Mouse (Mus musculus) forebrain, postnatal 0 days (tissue): ENCODE results near the gene Crybg1. TPM values are rescaled to one million over a fixed set of nuclear protein-coding genes. Genes with fewer than 3 reads are reported as not detected.
A peak's percentile ranks its signal among the peaks of the same experiment; 100 is the strongest.
"Not testable (repeated sequence)": the region's sequence is repeated elsewhere in the genome, so short reads cannot be mapped to it uniquely, and the experiment has no call there.

Experiments used
- ATAC-seq: fragments of 200-750 bp; cut with Nextera tagmentation; 2 replicates; pipeline ENCODE4 v1.8.0; 2017; ENCODE audit warnings: mild to moderate bottlenecking, moderate library complexity
- DNase-seq: peaks from one replicate; pipeline ENCODE4 v3.0.0-alpha.2; 2015
- H3K27ac ChIP-seq: fragments of 300-500 bp; sonication (generic); 2 replicates; pipeline ENCODE4 v1.5.1; 2014; ENCODE audit warnings: low read depth, mild to moderate bottlenecking, antibody characterized with exemption, low read length, moderate library complexity, mixed read lengths
- H3K27me3 ChIP-seq: fragments of 300-500 bp; sonication (generic); 2 replicates; pipeline ENCODE4 v1.6.1; 2014; ENCODE audit warnings: mild to moderate bottlenecking, low read length, mixed read lengths; ENCODE audit not compliant: insufficient read depth
- H3K36me3 ChIP-seq: fragments of 300-500 bp; sonication (generic); 2 replicates; pipeline ENCODE4 v1.6.1; 2014; ENCODE audit warnings: mild to moderate bottlenecking, moderate library complexity; ENCODE audit not compliant: insufficient read depth
- H3K4me1 ChIP-seq: fragments of 300-500 bp; sonication (generic); 2 replicates; pipeline ENCODE4 v1.6.1; 2014; ENCODE audit warnings: antibody characterized with exemption; ENCODE audit not compliant: insufficient read depth
- H3K4me2 ChIP-seq: fragments of 300-500 bp; sonication (generic); 2 replicates; pipeline ENCODE4 v1.6.1; 2014; ENCODE audit warnings: low read depth, mild to moderate bottlenecking, moderate library complexity
- H3K4me3 ChIP-seq: fragments of 300-500 bp; sonication (generic); 2 replicates; pipeline ENCODE4 v1.5.1; 2014; ENCODE audit warnings: low read depth, low read length, mixed read lengths
- H3K9ac ChIP-seq: fragments of 300-500 bp; sonication (generic); 2 replicates; pipeline ENCODE4 v1.6.1; 2014; ENCODE audit warnings: mild to moderate bottlenecking
- H3K9me3 ChIP-seq: fragments of 300-500 bp; sonication (generic); 2 replicates; pipeline ENCODE4 v1.6.1; 2016; ENCODE audit warnings: low read length
- CTCF ChIP-seq: sonication (generic); IDR thresholded peaks from 2 replicates; pipeline ENCODE4 v1.5.1; 2016; ENCODE audit warnings: antibody characterized with exemption, control low read depth, low read depth
- WGBS: fragments of 180-500 bp; shearing (Covaris S2); extraction: QIAGEN DNeasy Blood & Tissue Kit; methylation state at CpG from one replicate; pipeline ENCODE4 v1.1.7; 2014; 5-methylcytosine and 5-hydroxymethylcytosine counted together
- polyA plus RNA-seq: library from polyadenylated mRNA; unstranded; fragments of >200 nt; fragmentation: Nextera tagmentation; extraction: Ambion mirVana; gene quantifications from 2 replicates; pipeline ENCODE4 v1.2.1, GENCODE M21; 2015
- total RNA-seq: library from RNA; depleted of rRNA; stranded (reverse); fragments of >200 nt; gene quantifications from 2 replicates; pipeline ENCODE4 v1.2.3, GENCODE M21; 2014

Crybg1 gene
- total and polyA plus RNA-seq, 2 experiments from 2014 or later = 0.25 to 0.90 TPM

DNA sequence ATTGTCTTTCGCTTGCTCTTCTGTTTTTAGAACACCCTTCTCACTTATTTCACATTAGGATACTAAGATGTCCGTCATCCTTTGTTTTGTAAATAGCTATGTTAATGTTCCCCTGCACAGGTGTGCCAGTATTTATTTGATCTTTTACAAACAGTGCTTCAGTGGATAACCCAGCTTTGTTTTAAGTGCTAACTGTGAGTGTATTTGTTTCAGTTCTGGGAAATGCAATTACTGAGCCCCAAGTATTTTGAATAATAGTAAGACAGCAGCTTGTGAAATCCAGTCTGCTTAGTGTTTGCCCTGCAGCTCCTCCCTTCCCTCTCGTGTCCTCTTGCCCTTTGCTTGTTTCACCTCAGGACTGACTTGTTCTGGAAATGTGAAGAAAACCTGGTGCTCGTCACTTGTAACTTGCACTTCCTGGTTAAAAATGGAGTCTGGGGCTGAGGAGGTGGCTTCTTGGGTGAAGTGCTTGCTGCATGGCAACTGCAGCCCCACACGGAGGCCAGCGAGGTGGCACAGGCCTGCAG is 209.5 kb downstream of the Crybg1 start:
- DNase-seq = no peak
- H3K4me3 ChIP-seq = no peak overlapping the region
- H3K9me3 ChIP-seq = no peaks in the 10 kb centered on the region
- H3K27ac ChIP-seq = no peak overlapping the region
- ATAC-seq = no peak
- no peaks in the 10 kb centered on the region for H3K27me3 ChIP-seq
- H3K4me2 ChIP-seq = no peak overlapping the region
- no peaks in the 10 kb centered on the region for H3K36me3 ChIP-seq
- 85% methylated on average over 6 of the region's 6 CpGs for WGBS
- H3K9ac ChIP-seq = no peak overlapping the region
- no peak for TF ChIP-seq CTCF
- H3K4me1 ChIP-seq = no peaks in the 10 kb centered on the region

DNA sequence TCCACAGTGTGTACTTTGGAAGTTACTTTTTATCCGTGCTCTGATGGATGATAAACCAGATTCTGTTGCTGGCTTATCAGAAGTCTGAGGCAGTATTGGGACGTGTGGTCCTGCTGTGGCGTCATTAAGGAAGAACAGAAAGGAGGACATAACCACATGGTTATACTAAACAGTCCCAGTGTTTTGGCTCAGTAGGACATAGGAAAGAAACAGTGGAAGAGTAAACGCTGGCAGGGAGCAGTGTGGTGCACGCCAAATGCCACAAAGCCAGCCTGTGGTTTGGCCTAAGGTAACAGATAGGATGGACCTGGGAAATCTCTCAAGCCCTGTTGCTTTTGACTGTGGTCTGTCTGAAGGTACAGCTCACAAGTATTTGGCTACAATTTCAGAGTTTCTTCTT is 220.1 kb downstream of the Crybg1 start:
- Histone ChIP-seq H3K27me3 (no peaks in the 10 kb centered on the region), H3K36me3 (peaks cover 16% of the 10 kb centered on the region; the same call in 1 of the 2 replicates), H3K9ac (no peak overlapping the region), H3K4me3 (no peak overlapping the region), H3K9me3 (no peaks in the 10 kb centered on the region), H3K4me2 (no peak overlapping the region), H3K27ac (no peak overlapping the region), H3K4me1 (no peaks in the 10 kb centered on the region)
- DNase-seq (no peak), ATAC-seq (no peak)
- no peak for TF ChIP-seq CTCF
- WGBS = 70% methylated on average over 5 of the region's 5 CpGs

DNA sequence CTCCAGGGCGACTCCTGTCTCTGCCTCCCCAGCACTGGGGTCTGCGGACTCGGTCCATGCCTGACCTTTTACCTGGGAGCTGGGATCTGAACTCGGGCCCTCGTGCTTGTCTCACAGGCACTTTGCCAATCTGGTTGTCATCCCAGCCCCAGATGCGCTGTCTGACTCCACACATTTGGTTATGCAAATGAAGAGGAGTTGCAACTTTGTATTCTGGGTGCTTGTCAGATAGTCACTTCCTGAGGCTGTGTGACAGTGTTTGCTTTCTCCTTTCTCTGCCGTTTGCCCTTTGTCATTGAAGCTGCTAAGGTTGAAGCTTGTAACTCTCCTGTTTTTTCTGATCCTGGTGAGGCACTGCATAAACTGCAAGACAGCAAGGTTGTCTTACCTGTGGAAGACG is 220.9 kb downstream of the Crybg1 start:
- WGBS = 69% methylated on average over 8 of the region's 8 CpGs
- no peak overlapping the region for H3K4me2 ChIP-seq

DNA sequence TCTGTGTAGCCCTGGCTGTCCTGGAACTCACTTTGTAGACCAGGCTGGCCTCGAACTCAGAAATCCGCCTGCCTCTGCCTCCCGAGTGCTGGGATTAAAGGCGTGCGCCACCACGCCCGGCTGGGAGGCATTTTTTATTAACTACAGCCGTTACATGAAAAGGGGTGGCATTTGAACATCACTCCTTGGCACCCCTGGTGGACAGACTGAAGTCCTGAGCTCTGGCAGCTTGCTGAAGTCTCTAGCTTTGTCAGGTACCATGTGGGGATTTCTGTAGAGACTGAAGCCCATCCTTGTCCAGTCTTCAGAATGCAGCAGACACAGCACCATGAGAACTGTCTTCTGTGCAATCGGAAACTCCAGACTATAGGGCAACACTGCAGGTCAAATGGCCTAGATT is 222.9 kb downstream of the Crybg1 start:
- not testable (repeated sequence) for H3K4me2 ChIP-seq, H3K4me3 ChIP-seq, H3K27ac ChIP-seq, H3K4me1 ChIP-seq, H3K9me3 ChIP-seq, DNase-seq, H3K9ac ChIP-seq, ATAC-seq, H3K27me3 ChIP-seq
- 90% methylated on average over 9 of the region's 9 CpGs for WGBS
- H3K36me3 ChIP-seq = peaks cover 16% of the 10 kb centered on the region

More for the DNA sequence above, 220.9 kb downstream of the Crybg1 start:
- Histone ChIP-seq H3K4me1 (no peaks in the 10 kb centered on the region), H3K9ac (no peak overlapping the region), H3K27ac (no peak overlapping the region), H3K36me3 (peaks cover 19% of the 10 kb centered on the region), H3K4me3 (no peak overlapping the region), H3K27me3 (no peaks in the 10 kb centered on the region), H3K9me3 (no peaks in the 10 kb centered on the region)
- DNase-seq (no peak), ATAC-seq (no peak; the same call in 1 of the 2 replicates)
- no peak for TF ChIP-seq CTCF

DNA sequence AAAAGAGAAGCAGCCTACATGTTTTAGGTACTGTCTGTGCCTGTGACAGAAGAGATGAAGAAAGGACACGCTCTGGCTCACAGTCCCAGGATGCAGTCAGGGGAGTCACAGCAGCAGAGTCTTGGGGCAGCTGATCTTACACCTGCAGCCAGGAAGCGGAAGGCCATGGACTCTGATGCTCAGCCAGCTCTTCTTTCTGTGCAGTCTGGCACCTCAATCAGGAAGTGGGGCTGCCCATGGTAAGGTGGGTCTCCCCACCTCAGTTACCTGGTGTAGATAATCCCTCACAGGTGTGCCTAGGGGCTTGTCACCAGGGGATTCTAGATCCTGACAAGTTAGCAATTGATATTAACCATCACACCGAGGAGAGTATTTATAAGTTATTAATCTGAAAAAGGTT is 225.6 kb downstream of the Crybg1 start:
- Histone ChIP-seq H3K9ac (no peak overlapping the region), H3K27me3 (no peaks in the 10 kb centered on the region), H3K4me1 (no peaks in the 10 kb centered on the region), H3K4me3 (no peak overlapping the region), H3K27ac (no peak overlapping the region), H3K4me2 (no peak overlapping the region), H3K36me3 (peaks cover 8% of the 10 kb centered on the region; the same call in 1 of the 2 replicates), H3K9me3 (no peaks in the 10 kb centered on the region)
- ATAC-seq = no peak
- no peak for DNase-seq
- 92% methylated on average over 3 of the region's 3 CpGs for whole genome bisulfite sequencing
- TF ChIP-seq CTCF = no peak

DNA sequence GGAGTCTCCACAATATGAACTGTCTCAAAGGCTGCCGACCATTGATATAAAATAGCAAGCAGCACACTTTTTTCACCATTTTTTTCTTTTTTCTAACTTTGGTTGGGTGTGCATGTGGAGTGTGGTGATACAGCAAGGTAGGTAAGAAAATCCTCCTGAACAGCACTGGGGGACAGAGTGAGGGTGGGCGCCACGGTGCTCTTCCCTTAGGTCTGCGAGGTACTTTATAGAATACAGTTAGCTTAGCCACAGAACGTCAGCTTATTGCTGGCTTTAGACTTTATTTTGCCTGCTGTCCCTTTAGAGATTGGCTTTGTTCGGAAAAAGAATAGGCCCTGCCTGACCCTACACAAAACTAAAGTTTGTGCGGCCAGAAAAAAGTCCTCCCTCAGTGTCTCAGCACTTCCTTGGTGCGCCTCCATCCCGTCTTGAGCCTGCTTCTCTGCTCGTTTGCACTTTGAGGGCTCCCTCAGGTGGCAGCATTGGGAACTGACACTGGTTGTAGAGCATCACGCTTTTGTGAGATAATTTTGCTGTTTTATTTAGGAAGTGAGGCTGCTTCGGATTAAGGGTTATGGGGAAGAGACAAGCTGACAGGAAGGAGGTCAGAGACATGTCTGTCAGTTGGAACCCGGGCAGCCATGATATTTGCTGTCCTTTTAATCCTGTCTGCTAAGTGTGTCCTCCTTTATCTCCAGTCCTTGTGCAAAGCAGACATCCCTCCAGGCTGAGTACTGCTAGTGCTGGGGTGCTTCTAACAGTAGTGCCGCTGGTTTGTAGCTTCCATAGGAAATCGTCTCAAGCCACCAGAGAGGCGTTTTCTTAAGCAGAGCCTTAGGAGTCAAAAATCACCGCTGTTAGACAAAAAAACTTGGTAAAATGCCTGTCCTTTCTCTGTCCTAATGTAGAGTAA is 229.7 kb downstream of the Crybg1 start:
- WGBS = 38% methylated on average over 17 of the region's 17 CpGs
- peak; percentile 98 for TF ChIP-seq CTCF

DNA sequence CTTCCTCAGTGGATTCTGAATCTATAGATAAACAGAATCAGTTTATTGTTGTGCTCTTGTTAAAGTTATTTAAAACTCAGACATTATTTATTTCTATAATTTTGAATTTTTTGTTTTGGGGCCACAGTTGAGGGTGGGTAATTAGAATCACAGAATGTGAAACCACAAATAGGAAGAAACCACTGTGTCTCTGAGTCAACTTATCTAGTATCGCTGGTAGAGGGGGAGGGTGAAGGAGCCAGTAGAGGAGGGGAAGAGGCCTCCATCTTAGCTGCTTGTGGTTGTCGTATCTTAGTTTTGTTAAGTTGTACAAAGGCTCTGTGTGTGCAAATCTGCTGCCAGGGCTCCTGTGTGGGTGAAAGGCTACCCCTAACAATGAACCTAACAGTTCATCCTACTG is 231.9 kb downstream of the Crybg1 start:
- Histone ChIP-seq H3K9ac (no peak overlapping the region), H3K4me2 (no peak overlapping the region), H3K4me1 (no peaks in the 10 kb centered on the region), H3K4me3 (no peak overlapping the region), H3K36me3 (no peaks in the 10 kb centered on the region), H3K9me3 (no peaks in the 10 kb centered on the region), H3K27ac (no peak overlapping the region), H3K27me3 (no peaks in the 10 kb centered on the region)
- WGBS = 88% methylated on average over 2 of the region's 2 CpGs
- no peak for DNase-seq
- ATAC-seq = no peak
- no peak for TF ChIP-seq CTCF

More for the DNA sequence above, 229.7 kb downstream of the Crybg1 start:
- DNase-seq (peak; percentile 91), ATAC-seq (peak; percentile 92)
- no peak overlapping the region for H3K4me2 ChIP-seq
- H3K9me3 ChIP-seq = no peaks in the 10 kb centered on the region
- no peak overlapping the region for H3K4me3 ChIP-seq
- no peak overlapping the region for H3K27ac ChIP-seq
- no peaks in the 10 kb centered on the region for H3K4me1 ChIP-seq
- H3K27me3 ChIP-seq = no peaks in the 10 kb centered on the region
- H3K36me3 ChIP-seq = peaks cover 3% of the 10 kb centered on the region; the same call in 1 of the 2 replicates
- H3K9ac ChIP-seq = no peak overlapping the region
